Mouse (Mus musculus): ENCODE data around the gene Ugt1a7c. TPM values are rescaled to one million over a fixed set of nuclear protein-coding genes. Genes with fewer than 3 reads are reported as not detected.
"Not testable (repeated sequence)": the region's sequence is repeated elsewhere in the genome, so short reads cannot be mapped to it uniquely, and the experiment has no call there.

Gene Ugt1a7c
- total RNA-seq, 2 experiments from 2014 or later, result 0.59 TPM; not detected in 1

GRCm38 (mm10) chr1:88136646-88137045 is 41.8 kb downstream of the Ugt1a7c start:
- no peak for TF ChIP-seq CTCF (IDR thresholded peaks at IDR 0.05)
- Histone ChIP-seq H3K27ac (no peak overlapping the region), H3K4me3 (no peak overlapping the region)
- intact Hi-C loops (cut with DNase I), result no loop called here
- no peak for DNase-seq

GRCm38 (mm10) chr1:88137264-88137663 is 42.4 kb downstream of the Ugt1a7c start:
- no peak for DNase-seq
- H3K27ac ChIP-seq, result no peak overlapping the region
- intact Hi-C loops (cut with DNase I), result no loop called here
- no peak overlapping the region for H3K4me3 ChIP-seq
- TF ChIP-seq CTCF (IDR thresholded peaks at IDR 0.05), result no peak

GRCm38 (mm10) chr1:88138145-88138544 is 43.3 kb downstream of the Ugt1a7c start:
- TF ChIP-seq CTCF (IDR thresholded peaks at IDR 0.05), result no peak
- intact Hi-C loops (cut with DNase I), result no loop called here
- Histone ChIP-seq H3K4me3 (no peak overlapping the region), H3K27ac (no peak overlapping the region)
- no peak for DNase-seq

- H3K4me3 ChIP-seq; DNase-seq; H3K27ac ChIP-seq; intact Hi-C loops (cut with DNase I): not testable (repeated sequence)
These were observed 45.6 kb downstream of the Ugt1a7c start for GRCm38 (mm10) chr1:88140492-88140891.

GRCm38 (mm10) chr1:88143966-88144675 is 49.3 kb downstream of the Ugt1a7c start:
- peak; percentile 31 for DNase-seq
- TF ChIP-seq CTCF (IDR thresholded peaks at IDR 0.05), result peak; percentile 37
- H3K4me3 ChIP-seq; H3K27ac ChIP-seq; intact Hi-C loops (cut with DNase I): not testable (repeated sequence)

- H3K4me3 ChIP-seq; intact Hi-C loops (cut with DNase I); H3K27ac ChIP-seq; DNase-seq: not testable (repeated sequence)
These were observed 50.4 kb downstream of the Ugt1a7c start for GRCm38 (mm10) chr1:88145278-88145677.

- H3K27ac ChIP-seq; H3K4me3 ChIP-seq; intact Hi-C loops (cut with DNase I); DNase-seq: not testable (repeated sequence)
These were observed 55.3 kb downstream of the Ugt1a7c start for GRCm38 (mm10) chr1:88150133-88150532.

GRCm38 (mm10) chr1:88158430-88158829 is 63.6 kb downstream of the Ugt1a7c start:
- H3K4me3 ChIP-seq, result no peak overlapping the region
- no peak for DNase-seq
- intact Hi-C loops (cut with DNase I), result no loop called here
- TF ChIP-seq CTCF (IDR thresholded peaks at IDR 0.05), result no peak
- H3K27ac ChIP-seq, result no peak overlapping the region

GRCm38 (mm10) chr1:88165711-88166110 is 70.8 kb downstream of the Ugt1a7c start, which contains the start of gene Ugt1a5:
Gene Ugt1a5, plus strand, starts transcription at chr1:88166012.
- TF ChIP-seq CTCF (IDR thresholded peaks at IDR 0.05), result no peak
- H3K4me3 ChIP-seq, result no peak within 1 kb of the TSS
- no peak within 1 kb of the TSS for H3K27ac ChIP-seq
- intact Hi-C loops (cut with DNase I), result no loop called here
- no peak for DNase-seq

- H3K27ac ChIP-seq; H3K4me3 ChIP-seq; DNase-seq; intact Hi-C loops (cut with DNase I): not testable (repeated sequence)
These were observed 77.3 kb downstream of the Ugt1a7c start for GRCm38 (mm10) chr1:88172190-88172589.

- TF ChIP-seq CTCF (IDR thresholded peaks at IDR 0.05), result no peak
- no peak overlapping the region for H3K27ac ChIP-seq
- intact Hi-C loops (cut with DNase I), result no loop called here
- no peak overlapping the region for H3K4me3 ChIP-seq
- DNase-seq, result no peak
These were observed 84.8 kb downstream of the Ugt1a7c start for GRCm38 (mm10) chr1:88179657-88180056.

- intact Hi-C loops (cut with DNase I), result no loop called here
- DNase-seq, result no peak
- no peak overlapping the region for H3K4me3 ChIP-seq
- TF ChIP-seq CTCF (IDR thresholded peaks at IDR 0.05), result no peak
- H3K27ac ChIP-seq, result no peak overlapping the region
These were observed 91.6 kb downstream of the Ugt1a7c start for GRCm38 (mm10) chr1:88186325-88186935.

GRCm38 (mm10) chr1:88192136-88192535 is 97.3 kb downstream of the Ugt1a7c start:
- Histone ChIP-seq H3K27ac (no peak overlapping the region), H3K4me3 (no peak overlapping the region)
- no peak for DNase-seq
- intact Hi-C loops (cut with DNase I), result no loop called here
- TF ChIP-seq CTCF (IDR thresholded peaks at IDR 0.05), result no peak

- H3K27ac ChIP-seq, result no peak overlapping the region
- intact Hi-C loops (cut with DNase I), result no loop called here
- no peak overlapping the region for H3K4me3 ChIP-seq
- no peak for DNase-seq
- no peak for TF ChIP-seq CTCF (IDR thresholded peaks at IDR 0.05)
These were observed 100.8 kb downstream of the Ugt1a7c start for GRCm38 (mm10) chr1:88195687-88196086.

Measured in gastrocnemius, adult 2 months (tissue).